12 mouse cellular contexts compared by ENCODE assay signal in genomic region chr2:147361581-147361980, GRCm38 (mm10). TPM values are rescaled to one million over a fixed set of nuclear protein-coding genes. Genes with fewer than 3 reads are reported as not detected.
DNase-seq lines count a peak whose midpoint lies in the region; ATAC-seq and TF ChIP-seq lines count a peak whose summit lies in the region.
"Had no signal": no experiment of that assay in that cellular context is flagged by ENCODE, and none has a peak within 500 bp of the region (broad histone marks: within the 10 kb centered on the region; RNA-seq: fewer than 3 reads in every experiment).

Gene Pax1 (plus strand): TSS chr2:147361925.

- peaks cover 90% of the 10 kb centered on the region for H3K27me3 ChIP-seq in forebrain, postnatal 0 days (ENCODE audit: insufficient read depth, low read length)
- H3K27me3 ChIP-seq in forebrain, embryonic 12.5 days, result peaks cover 94% of the 10 kb centered on the region
- H3K27me3 ChIP-seq in kidney, embryonic 15.5 days, result peaks cover 97% of the 10 kb centered on the region
- H3K27me3 ChIP-seq in limb, embryonic 11.5 days (ENCODE audit: control insufficient read depth, insufficient read depth, low read length), result peaks cover 93% of the 10 kb centered on the region

- no peak within 1 kb of the TSS for H3K27ac ChIP-seq in forebrain, postnatal 0 days (ENCODE audit: low read depth, low read length)
- H3K27ac ChIP-seq in forebrain, embryonic 12.5 days, result no peak within 1 kb of the TSS
- no peak within 1 kb of the TSS for H3K27ac ChIP-seq in kidney, embryonic 15.5 days
- H3K27ac ChIP-seq in limb, embryonic 11.5 days (replicated peaks; ENCODE audit: low read depth, low read length), result no peak within 1 kb of the TSS

- no peak within 1 kb of the TSS for H3K4me2 ChIP-seq in forebrain, postnatal 0 days (ENCODE audit: low read depth)
- no peak within 1 kb of the TSS for H3K4me2 ChIP-seq in forebrain, embryonic 12.5 days
- H3K4me2 ChIP-seq in kidney, embryonic 15.5 days, result peak within 1 kb of the TSS; percentile 26
- peak within 1 kb of the TSS; percentile 7; the same call in 1 of the 2 replicates for H3K4me2 ChIP-seq in limb, embryonic 11.5 days (ENCODE audit: low read depth, severe bottlenecking)

- DNase-seq in forebrain, postnatal 0 days, result peak; percentile 42
- DNase-seq in kidney, adult 11 months, result no peak
- DNase-seq in ES-CJ7 (ENCODE audit: low read depth, low spot score), result peak; percentile 46
- peak; percentile 67 for DNase-seq in limb, embryonic 11.5 days (ENCODE audit: low spot score)
- no peak for DNase-seq in layer of hippocampus, postnatal 25 days (ENCODE audit: extremely low spot score in 1 of 2, low spot score in 1 of 2)
- no peak for DNase-seq in left cerebral cortex, postnatal 10 days (ENCODE audit: extremely low spot score in 1 of 2, low spot score in 2 of 2)
- DNase-seq: B cell, adult 2 months; layer of hippocampus, postnatal 36 days; lung, adult 2 months had no signal

- ATAC-seq in forebrain, postnatal 0 days, result no peak
- ATAC-seq in forebrain, embryonic 12.5 days (ENCODE audit: low FRiP score), result no peak
- no peak for ATAC-seq in kidney, embryonic 15.5 days (replicated peaks; ENCODE audit: low FRiP score)
- no peak for ATAC-seq in limb, embryonic 11.5 days (ENCODE audit: insufficient number of reproducible peaks, low FRiP score, low TSS enrichment, low read depth)

- intact Hi-C loops in left cerebral cortex, postnatal 10 days (cut with DNase I), result loop anchor here (5.0 kb wide), 3 partner anchors 174 to 524 kb away; no protein-coding TSS in a partner anchor

- no peaks in the 10 kb centered on the region for H3K9me3 ChIP-seq in forebrain, postnatal 0 days (ENCODE audit: low read length)
- H3K9me3 ChIP-seq in forebrain, embryonic 12.5 days, result no peaks in the 10 kb centered on the region
- no peaks in the 10 kb centered on the region for H3K9me3 ChIP-seq in kidney, embryonic 15.5 days (replicated peaks)
- H3K9me3 ChIP-seq in limb, embryonic 11.5 days (ENCODE audit: control insufficient read depth, low read length), result no peaks in the 10 kb centered on the region

- no peak within 1 kb of the TSS for H3K4me3 ChIP-seq in forebrain, postnatal 0 days (ENCODE audit: low read depth, low read length)
- H3K4me3 ChIP-seq in forebrain, embryonic 12.5 days (replicated peaks), result no peak within 1 kb of the TSS
- no peak within 1 kb of the TSS for H3K4me3 ChIP-seq in kidney, embryonic 15.5 days (replicated peaks)
- H3K4me3 ChIP-seq in limb, embryonic 11.5 days (ENCODE audit: low read depth, low read length), result peak within 1 kb of the TSS; percentile 17

- TF ChIP-seq CTCF in forebrain, postnatal 0 days (IDR thresholded peaks at IDR 0.05; ENCODE audit: low read depth), result no peak

- WGBS in forebrain, postnatal 0 days, result 2% methylated on average over 18 of the region's 18 CpGs
- WGBS in forebrain, embryonic 12.5 days, result under 1% methylated on average over 18 of the region's 18 CpGs
- WGBS in kidney, embryonic 15.5 days, result under 1% methylated on average over 18 of the region's 18 CpGs
- WGBS in limb, embryonic 11.5 days, result under 1% methylated on average over 18 of the region's 18 CpGs

- H3K36me3 ChIP-seq in forebrain, postnatal 0 days (ENCODE audit: insufficient read depth), result no peaks in the 10 kb centered on the region
- H3K36me3 ChIP-seq in forebrain, embryonic 12.5 days (replicated peaks), result no peaks in the 10 kb centered on the region
- no peaks in the 10 kb centered on the region for H3K36me3 ChIP-seq in kidney, embryonic 15.5 days
- no peaks in the 10 kb centered on the region for H3K36me3 ChIP-seq in limb, embryonic 11.5 days (ENCODE audit: control insufficient read depth, insufficient read depth, low read length)

- no peak within 1 kb of the TSS for H3K9ac ChIP-seq in forebrain, postnatal 0 days
- no peak within 1 kb of the TSS for H3K9ac ChIP-seq in forebrain, embryonic 12.5 days
- H3K9ac ChIP-seq in kidney, embryonic 15.5 days, result no peak within 1 kb of the TSS
- H3K9ac ChIP-seq in limb, embryonic 11.5 days (ENCODE audit: low read length), result no peak within 1 kb of the TSS

- no peaks in the 10 kb centered on the region for H3K4me1 ChIP-seq in forebrain, postnatal 0 days (ENCODE audit: insufficient read depth)
- H3K4me1 ChIP-seq in forebrain, embryonic 12.5 days, result peaks cover 18% of the 10 kb centered on the region
- H3K4me1 ChIP-seq in kidney, embryonic 15.5 days, result peaks cover 15% of the 10 kb centered on the region
- H3K4me1 ChIP-seq in limb, embryonic 11.5 days (ENCODE audit: control insufficient read depth, insufficient read depth, low read length), result peaks cover 5% of the 10 kb centered on the region; the same call in 1 of the 2 replicates

RNA-seq across cellular contexts. Expression of gene Pax1, which starts in this region (rescaled TPM):
- total RNA-seq in forebrain, postnatal 0 days (2014; rRNA removed), result 0.19 TPM in 1 of 2 replicates, not detected in the other
- not detected in 2 replicates for polyA plus RNA-seq in forebrain, postnatal 0 days (2015; fragmentation: Nextera tagmentation; extraction: Ambion mirVana)
- polyA plus RNA-seq in forebrain, embryonic 12.5 days (2016; fragmentation: Nextera tagmentation; extraction: Ambion mirVana), result 1.4 and 2.2 TPM in 2 replicates
- polyA plus RNA-seq in kidney, embryonic 15.5 days (2015; fragmentation: Nextera tagmentation; extraction: Ambion mirVana), result 0.22 and 0.32 TPM in 2 replicates
- 7.4 and 7.6 TPM in 2 replicates for polyA plus RNA-seq in limb, embryonic 11.5 days (2014; fragmentation: Nextera tagmentation; extraction: Ambion mirVana)
- total RNA-seq in layer of hippocampus, postnatal 25 days (2021), result not detected
- total RNA-seq in left cerebral cortex, postnatal 10 days (2021), result not detected
- total RNA-seq: layer of hippocampus, postnatal 36 days had no signal
- polyA plus RNA-seq: stomach, embryonic 16.5 days had no signal

Comparison
In these comparisons a context has a peak if more than half of its experiments do, and no peak if none do; other contexts are left out.
1. Peak in DNase-seq in forebrain, postnatal 0 days; RNA of the gene not detected or under 1 TPM.
2. DNase-seq: peak in ES-CJ7 (single experiment) and limb, embryonic 11.5 days (single experiment); none in kidney, adult 11 months (single experiment), layer of hippocampus, postnatal 25 days (0 of 2) and left cerebral cortex, postnatal 10 days (0 of 2).
3. H3K4me2 ChIP-seq: peak in kidney, embryonic 15.5 days (single experiment) and limb, embryonic 11.5 days (single experiment); none in forebrain, postnatal 0 days (single experiment) and forebrain, embryonic 12.5 days (single experiment).